8 mouse cellular contexts compared by ENCODE assay signal in genomic region chr4:152027524-152027923, GRCm38 (mm10). TPM values are rescaled to one million over a fixed set of nuclear protein-coding genes. Genes with fewer than 3 reads are reported as not detected.
DNase-seq lines count a peak whose midpoint lies in the region; ATAC-seq and TF ChIP-seq lines count a peak whose summit lies in the region.

TSS of gene Zbtb48 (minus strand) at chr4:152027671.

- peak within 1 kb of the TSS; percentile 82 for H3K9ac ChIP-seq in embryonic facial prominence, embryonic 14.5 days (ENCODE audit: low read depth, low read length)
- peak within 1 kb of the TSS; percentile 89 for H3K9ac ChIP-seq in heart, adult 2 months (ENCODE audit: low read depth, low read length)
- H3K9ac ChIP-seq in limb, embryonic 13.5 days: peak within 1 kb of the TSS; percentile 84
- H3K9ac ChIP-seq in midbrain, embryonic 16.5 days (ENCODE audit: low read depth, low read length): peak within 1 kb of the TSS; percentile 84

- TF ChIP-seq POLR2A in heart, adult 2 months (IDR thresholded peaks at IDR 0.05; ENCODE audit: insufficient read depth, low read depth, low read length): peak; percentile 88

- peak within 1 kb of the TSS; percentile 44 for H3K27ac ChIP-seq in embryonic facial prominence, embryonic 14.5 days (replicated peaks; ENCODE audit: low read depth, low read length)
- peak within 1 kb of the TSS; percentile 79 for H3K27ac ChIP-seq in heart, adult 2 months
- H3K27ac ChIP-seq in limb, embryonic 13.5 days: peak within 1 kb of the TSS; percentile 44; the same call in 1 of the 2 replicates
- H3K27ac ChIP-seq in midbrain, embryonic 16.5 days (ENCODE audit: low read length): peak within 1 kb of the TSS; percentile 79

- peak within 1 kb of the TSS; percentile 79 for H3K4me3 ChIP-seq in embryonic facial prominence, embryonic 14.5 days (ENCODE audit: low read depth, low read length)
- H3K4me3 ChIP-seq in heart, adult 2 months: peak within 1 kb of the TSS; percentile 78
- H3K4me3 ChIP-seq in limb, embryonic 13.5 days: peak within 1 kb of the TSS; percentile 81
- H3K4me3 ChIP-seq in midbrain, embryonic 16.5 days (ENCODE audit: low read depth, low read length): peak within 1 kb of the TSS; percentile 80

- peak within 1 kb of the TSS; percentile 98 for H3K4me2 ChIP-seq in embryonic facial prominence, embryonic 14.5 days (ENCODE audit: low read depth, low read length)
- peak within 1 kb of the TSS; percentile 98 for H3K4me2 ChIP-seq in limb, embryonic 13.5 days (replicated peaks)
- H3K4me2 ChIP-seq in midbrain, embryonic 16.5 days (ENCODE audit: low read length): peak within 1 kb of the TSS; percentile 99

- peaks cover 18% of the 10 kb centered on the region for H3K36me3 ChIP-seq in embryonic facial prominence, embryonic 14.5 days (ENCODE audit: control insufficient read depth, insufficient read depth, low read length)
- H3K36me3 ChIP-seq in heart, adult 2 months (ENCODE audit: control insufficient read depth, insufficient read depth, low read length): no peaks in the 10 kb centered on the region
- peaks cover 30% of the 10 kb centered on the region for H3K36me3 ChIP-seq in limb, embryonic 13.5 days
- H3K36me3 ChIP-seq in midbrain, embryonic 16.5 days (ENCODE audit: control insufficient read depth, insufficient read depth, low read length): peaks cover 8% of the 10 kb centered on the region; the same call in 1 of the 2 replicates

- 0% methylated on average over 19 of the region's 35 CpGs for WGBS in embryonic facial prominence, embryonic 14.5 days
- WGBS in heart, adult 2 months: under 1% methylated on average over 34 of the region's 35 CpGs
- under 1% methylated on average over 35 of the region's 35 CpGs for WGBS in limb, embryonic 13.5 days
- WGBS in midbrain, embryonic 16.5 days: 0% methylated on average over 34 of the region's 35 CpGs

- peaks cover 22% of the 10 kb centered on the region for H3K4me1 ChIP-seq in embryonic facial prominence, embryonic 14.5 days (ENCODE audit: control insufficient read depth, insufficient read depth, low read length)
- peaks cover 11% of the 10 kb centered on the region for H3K4me1 ChIP-seq in heart, adult 2 months (ENCODE audit: control insufficient read depth, insufficient read depth, low read length)
- H3K4me1 ChIP-seq in limb, embryonic 13.5 days: peaks cover 42% of the 10 kb centered on the region
- H3K4me1 ChIP-seq in midbrain, embryonic 16.5 days (ENCODE audit: control insufficient read depth, insufficient read depth, low read length): peaks cover 49% of the 10 kb centered on the region

- no peak for TF ChIP-seq CTCF in heart, adult 2 months (IDR thresholded peaks at IDR 0.05)

- peak; percentile 99 for ATAC-seq in embryonic facial prominence, embryonic 14.5 days (ENCODE audit: low read depth)
- peak; percentile 99 for ATAC-seq in limb, embryonic 13.5 days (ENCODE audit: low FRiP score, low read depth)
- peak; percentile 98 for ATAC-seq in midbrain, embryonic 16.5 days

- H3K27me3 ChIP-seq in embryonic facial prominence, embryonic 14.5 days (replicated peaks; ENCODE audit: control insufficient read depth, insufficient read depth, low read length): no peaks in the 10 kb centered on the region
- no peaks in the 10 kb centered on the region for H3K27me3 ChIP-seq in heart, adult 2 months (ENCODE audit: control insufficient read depth, insufficient read depth, low read length)
- peaks cover 7% of the 10 kb centered on the region; the same call in 1 of the 2 replicates for H3K27me3 ChIP-seq in limb, embryonic 13.5 days
- no peaks in the 10 kb centered on the region for H3K27me3 ChIP-seq in midbrain, embryonic 16.5 days (ENCODE audit: control insufficient read depth, insufficient read depth, low read depth, low read length)

- DNase-seq in 3T3-L1 (ENCODE audit: low read depth, low spot score): peak; percentile 96
- peak; percentile 85 to 96 for DNase-seq in adrenal gland, postnatal 4 days (ENCODE audit: low spot score in 2 of 2)
- DNase-seq in embryonic facial prominence, embryonic 14.5 days (ENCODE audit: low spot score): peak; percentile 99
- DNase-seq in heart, adult 2 months: peak; percentile 96 to 99
- DNase-seq in kidney, adult 8-10 months: peak; percentile 98
- DNase-seq in spleen, postnatal 10 days (ENCODE audit: low spot score in 2 of 2): peak; percentile 90 to 96

- TF ChIP-seq EP300 in heart, adult 2 months (IDR thresholded peaks at IDR 0.05; ENCODE audit: insufficient read depth, low read depth, low read length): 0 out of 2 replicates have a peak, but pooled peaks have one; percentile 69

- intact Hi-C loops in heart, adult 2 months (cut with DNase I): loop anchor here (2.0 to 10.0 kb wide), 2 partner anchors 47 to 267 kb away; partner anchors contain the start of genes Hes3 and Icmt

- H3K79me2 ChIP-seq in heart, adult 2 months (replicated peaks; ENCODE audit: control insufficient read depth, insufficient read depth, low read length): no peaks in the 10 kb centered on the region

- H3K9me3 ChIP-seq in embryonic facial prominence, embryonic 14.5 days (ENCODE audit: control insufficient read depth, low read length): no peaks in the 10 kb centered on the region
- H3K9me3 ChIP-seq in limb, embryonic 13.5 days: no peaks in the 10 kb centered on the region
- no peaks in the 10 kb centered on the region for H3K9me3 ChIP-seq in midbrain, embryonic 16.5 days (replicated peaks; ENCODE audit: control insufficient read depth, low read length, poor library complexity, severe bottlenecking)

RNA-seq across cellular contexts. Expression of gene Zbtb48, which starts in this region (rescaled TPM):
- total RNA-seq in adrenal gland, postnatal 4 days (2021): 10 to 100 TPM; 16.8 to 17.0 TPM
- polyA plus RNA-seq in embryonic facial prominence, embryonic 14.5 days (2014; fragmentation: Nextera tagmentation; extraction: Ambion mirVana): 19.0 and 19.9 TPM in 2 replicates
- 1 to 10 TPM; 4.3 to 5.6 TPM for total RNA-seq in heart, adult 2 months (2021)
- 5.0 and 8.8 TPM in 2 replicates for polyA plus RNA-seq in heart, adult 2 months (2012; rRNA removed)
- polyA plus RNA-seq in limb, embryonic 13.5 days (2015; fragmentation: Nextera tagmentation; extraction: Ambion mirVana): 20.7 and 21.4 TPM in 2 replicates
- polyA plus RNA-seq in midbrain, embryonic 16.5 days (2015; fragmentation: Nextera tagmentation; extraction: Ambion mirVana): 19.3 and 21.5 TPM in 2 replicates

Comparison
In these comparisons a context has a peak if more than half of its experiments do, and no peak if none do; other contexts are left out.
1. Peak in every context shown above with its lines: DNase-seq, ATAC-seq, H3K4me3 ChIP-seq and H3K27ac ChIP-seq.